Mouse (Mus musculus) heart, embryonic 14.5 days (tissue): Measurements from ENCODE around the gene Klhl26. TPM values are rescaled to one million over a fixed set of nuclear protein-coding genes. Genes with fewer than 3 reads are reported as not detected.
A peak's percentile ranks its signal among the peaks of the same experiment; 100 is the strongest.

Experiments
- ATAC-seq: fragments of 200-750 bp; cut with Nextera tagmentation; 2 replicates; pipeline ENCODE4 v1.8.0; 2017; ENCODE audit warnings: low read depth, moderate TSS enrichment; ENCODE audit not compliant: insufficient number of reproducible peaks, insufficient read depth, low FRiP score
- H3K27ac ChIP-seq, 2 experiments: fragments of 200-500 bp in 1 of 2; fragments of 300-500 bp in 1 of 2; sonication (generic) in 1 of 2; replicated peaks in 1 of 2; 2 replicates each; pipeline ENCODE4 v1.5.1; 2012 to 2014; ENCODE audit warnings: low read depth in 2 of 2, low read length in 2 of 2, control low read depth in 1 of 2, mild to moderate bottlenecking in 1 of 2, mixed read lengths in 1 of 2; ENCODE audit not compliant: control insufficient read depth in 1 of 2, insufficient read depth in 1 of 2
- H3K27me3 ChIP-seq: fragments of 300-500 bp; sonication (generic); 2 replicates; pipeline ENCODE4 v1.6.1; 2014; ENCODE audit warnings: mild to moderate bottlenecking, low read length, control low read depth; ENCODE audit not compliant: control insufficient read depth, insufficient read depth
- H3K36me3 ChIP-seq: fragments of 300-500 bp; sonication (generic); 2 replicates; pipeline ENCODE4 v1.6.1; 2014; ENCODE audit warnings: mild to moderate bottlenecking, control low read depth, low read length, mixed read lengths; ENCODE audit not compliant: control insufficient read depth, insufficient read depth
- H3K4me1 ChIP-seq, 2 experiments: fragments of 200-500 bp in 1 of 2; fragments of 300-500 bp in 1 of 2; sonication (generic) in 1 of 2; 2 replicates each; pipeline ENCODE4 v1.6.1; 2012 to 2014; ENCODE audit warnings: low read length in 2 of 2, control low read depth in 1 of 2, mixed read lengths in 1 of 2; ENCODE audit not compliant: control insufficient read depth in 2 of 2, insufficient read depth in 2 of 2
- H3K4me2 ChIP-seq: fragments of 300-500 bp; sonication (generic); 2 replicates; pipeline ENCODE4 v1.6.1; 2014; ENCODE audit warnings: mild to moderate bottlenecking, low read length
- H3K4me3 ChIP-seq, 2 experiments: fragments of 200-500 bp in 1 of 2; fragments of 300-500 bp in 1 of 2; sonication (generic) in 1 of 2; 2 replicates each; pipeline ENCODE4 v1.5.1; 2012 to 2014; ENCODE audit warnings: low read length in 2 of 2, mild to moderate bottlenecking in 2 of 2, control low read depth in 1 of 2, low read depth in 1 of 2, moderate library complexity in 1 of 2; ENCODE audit not compliant: control insufficient read depth in 1 of 2, insufficient read depth in 1 of 2
- H3K9ac ChIP-seq: fragments of 300-500 bp; sonication (generic); 2 replicates; pipeline ENCODE4 v1.6.1; 2014; ENCODE audit warnings: mild to moderate bottlenecking, low read length
- H3K9me3 ChIP-seq: fragments of 300-500 bp; sonication (generic); 2 replicates; pipeline ENCODE4 v1.6.1; 2016; ENCODE audit warnings: low read length, control low read depth; ENCODE audit not compliant: control insufficient read depth
- WGBS: fragments of 180-500 bp; shearing (Covaris S2); extraction: QIAGEN DNeasy Blood & Tissue Kit; methylation state at CpG from one replicate; pipeline ENCODE4 v1.1.7; 2014; 5-methylcytosine and 5-hydroxymethylcytosine counted together
- polyA plus RNA-seq: library from polyadenylated mRNA; unstranded; fragments of >200 nt; fragmentation: Nextera tagmentation; extraction: Ambion mirVana; gene quantifications from 2 replicates; pipeline ENCODE4 v1.2.1, GENCODE M21; 2014

The Klhl26 gene
- polyA plus RNA-seq, 1 experiment from 2014 or later = 9.8 TPM

GRCm38 (mm10) chr8:70500386-70501301, 23.9 kb upstream of the Klhl26 start:
- ATAC-seq = no peak
- H3K4me2 ChIP-seq = peak overlapping the region; percentile 31; the same call in 1 of the 2 replicates

DNA sequence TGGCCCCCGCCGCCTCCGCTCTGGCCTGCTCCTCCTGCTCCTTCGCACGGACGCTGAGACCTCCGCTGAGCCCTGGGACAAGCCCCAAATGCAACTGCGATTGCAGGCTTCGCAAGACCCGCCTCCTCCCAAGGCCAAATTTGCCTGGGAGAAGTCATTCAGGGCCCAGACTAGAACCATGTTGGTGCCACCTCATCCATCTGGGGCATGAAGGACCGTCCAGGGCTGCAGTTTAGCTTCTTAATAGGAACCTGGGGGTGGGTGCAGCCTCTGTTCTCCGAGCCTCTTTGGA, 18.9 kb upstream of the Klhl26 start:
- ATAC-seq = no peak
- no peak overlapping the region; the same call in 1 of the 2 replicates for H3K9ac ChIP-seq
- H3K9me3 ChIP-seq = no peaks in the 10 kb centered on the region
- H3K27me3 ChIP-seq = peaks cover 100% of the 10 kb centered on the region
- H3K4me3 ChIP-seq = no peak overlapping the region
- no peak overlapping the region for H3K27ac ChIP-seq
- peaks cover 4 to 21% of the 10 kb centered on the region in 2 experiments; a peak in 3 of 4 replicates for H3K4me1 ChIP-seq
- WGBS = 8% methylated on average over 12 of the region's 12 CpGs
- no peaks in the 10 kb centered on the region for H3K36me3 ChIP-seq
- H3K4me2 ChIP-seq = no peak overlapping the region

More at GRCm38 (mm10) chr8:70500386-70501301, 23.9 kb upstream of the Klhl26 start:
- H3K9ac ChIP-seq = no peak overlapping the region
- H3K9me3 ChIP-seq = no peaks in the 10 kb centered on the region
- no peak overlapping the region for H3K27ac ChIP-seq
- peaks cover 14% of the 10 kb centered on the region for H3K36me3 ChIP-seq
- peaks cover 80% of the 10 kb centered on the region for H3K27me3 ChIP-seq
- peaks cover 14 to 32% of the 10 kb centered on the region in 2 experiments for H3K4me1 ChIP-seq
- H3K4me3 ChIP-seq = no peak overlapping the region
- WGBS = 9% methylated on average over 39 of the region's 39 CpGs

GRCm38 (mm10) chr8:70495001-70495770, 18.4 kb upstream of the Klhl26 start:
- peaks cover 4 to 20% of the 10 kb centered on the region in 2 experiments; a peak in 3 of 4 replicates for H3K4me1 ChIP-seq
- no peak overlapping the region for H3K4me2 ChIP-seq
- H3K9ac ChIP-seq = no peak overlapping the region; the same call in 1 of the 2 replicates
- ATAC-seq = no peak
- peaks cover 100% of the 10 kb centered on the region for H3K27me3 ChIP-seq
- H3K4me3 ChIP-seq = no peak overlapping the region
- no peaks in the 10 kb centered on the region for H3K9me3 ChIP-seq
- WGBS = 8% methylated on average over 18 of the region's 21 CpGs
- no peak overlapping the region for H3K27ac ChIP-seq
- no peaks in the 10 kb centered on the region for H3K36me3 ChIP-seq

DNA sequence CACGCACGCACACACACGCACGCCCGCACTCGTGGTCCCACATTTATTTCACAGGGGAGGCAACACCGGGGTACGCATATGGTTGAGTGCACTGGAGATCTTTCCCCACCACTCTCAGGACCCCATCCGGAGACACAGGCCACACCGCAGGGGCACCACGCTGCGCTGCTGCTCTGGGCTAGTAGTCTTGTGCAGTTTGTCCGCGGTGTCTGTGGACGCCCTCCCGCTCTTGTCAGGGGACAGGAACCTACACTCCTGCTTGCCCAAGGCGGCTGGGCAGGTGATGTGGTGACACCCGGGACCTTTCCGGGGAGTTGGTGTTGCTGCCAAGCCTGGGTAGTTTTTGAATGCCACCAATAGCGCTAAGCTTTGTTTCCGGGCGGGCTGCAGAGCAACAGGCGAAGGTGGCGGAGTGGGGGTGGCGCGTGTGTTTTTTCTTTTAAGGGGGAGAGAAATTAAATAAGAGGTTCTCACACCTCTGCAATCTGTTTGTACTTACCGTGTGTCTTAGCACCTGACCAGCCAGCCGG, 17.7 kb upstream of the Klhl26 start:
- Histone ChIP-seq H3K9me3 (no peaks in the 10 kb centered on the region), H3K27me3 (peaks cover 100% of the 10 kb centered on the region), H3K36me3 (no peaks in the 10 kb centered on the region), H3K4me3 (no peak overlapping the region), H3K4me2 (0 out of 2 replicates have a peak overlapping the region, but pooled peaks have one; percentile 74), H3K9ac (no peak overlapping the region), H3K27ac (no peak overlapping the region), H3K4me1 (peaks cover 6 to 24% of the 10 kb centered on the region in 2 experiments; a peak in 3 of 4 replicates)
- WGBS = 4% methylated on average over 28 of the region's 28 CpGs
- no peak for ATAC-seq

DNA sequence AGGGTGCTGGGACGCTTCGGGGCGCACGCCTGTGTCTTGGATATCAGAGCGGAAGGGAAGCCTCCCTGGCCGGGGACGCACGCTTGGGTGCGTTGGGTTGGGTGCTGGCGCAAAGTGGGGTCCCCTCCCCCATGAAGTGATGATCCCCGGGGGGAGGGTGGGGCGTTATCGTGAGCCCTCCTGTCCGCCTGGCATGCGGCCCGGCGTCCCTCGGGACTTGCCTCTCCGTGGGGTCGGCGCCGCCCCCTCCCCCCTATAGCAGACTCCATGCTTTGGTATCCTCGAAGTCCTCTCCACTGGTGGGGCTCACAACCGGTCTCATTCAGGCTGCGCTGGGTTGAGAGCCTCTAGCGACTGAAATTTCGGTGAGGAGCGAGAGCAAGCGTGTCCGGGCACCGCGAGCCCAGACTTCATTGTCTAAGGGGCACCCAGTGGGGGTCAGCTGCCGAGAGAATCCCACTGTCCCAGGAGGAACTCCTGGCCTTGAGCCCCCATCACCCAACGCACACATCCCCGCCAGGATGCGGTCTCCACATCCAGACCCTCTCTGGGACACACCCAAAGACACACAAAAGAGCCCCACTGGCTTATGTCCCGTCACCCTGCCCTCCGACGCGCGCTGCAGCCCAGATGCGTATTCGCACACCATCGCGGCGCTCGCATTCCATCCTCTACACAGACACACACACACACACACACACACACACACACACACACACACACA, 17.1 kb upstream of the Klhl26 start:
- no peak overlapping the region for H3K27ac ChIP-seq
- peak overlapping the region; percentile 74 for H3K4me2 ChIP-seq
- 1% methylated on average over 47 of the region's 47 CpGs for WGBS
- H3K4me3 ChIP-seq = peak overlapping the region in 1 of 2 experiments; percentile 34; a peak in 2 of 4 replicates
- no peak for ATAC-seq
- H3K27me3 ChIP-seq = peaks cover 100% of the 10 kb centered on the region
- peaks cover 8 to 30% of the 10 kb centered on the region in 2 experiments; a peak in 3 of 4 replicates for H3K4me1 ChIP-seq
- no peaks in the 10 kb centered on the region for H3K36me3 ChIP-seq
- H3K9me3 ChIP-seq = no peaks in the 10 kb centered on the region
- H3K9ac ChIP-seq = no peak overlapping the region

GRCm38 (mm10) chr8:70492664-70493640, 16.2 kb upstream of the Klhl26 start, which contains the start of gene Crlf1:
Gene Crlf1 (plus strand): TSS chr8:70493158.
- ATAC-seq = no peak
- Histone ChIP-seq H3K9ac (0 out of 2 replicates have a peak within 1 kb of the TSS, but pooled peaks have one; percentile 3), H3K4me3 (peak within 1 kb of the TSS; percentile 31 to 34), H3K36me3 (no peaks in the 10 kb centered on the region), H3K27ac (no peak within 1 kb of the TSS), H3K4me1 (peaks cover 12 to 37% of the 10 kb centered on the region in 2 experiments; a peak in 3 of 4 replicates), H3K27me3 (peaks cover 100% of the 10 kb centered on the region), H3K9me3 (no peaks in the 10 kb centered on the region), H3K4me2 (peak within 1 kb of the TSS; percentile 74)
- WGBS = under 1% methylated on average over 76 of the region's 93 CpGs
